Mouse (Mus musculus) liver, embryonic 15.5 days (tissue): Measurements from ENCODE around the gene Itpkb. TPM values are rescaled to one million over a fixed set of nuclear protein-coding genes. Genes with fewer than 3 reads are reported as not detected.
"Not testable (repeated sequence)": the region's sequence is repeated elsewhere in the genome, so short reads cannot be mapped to it uniquely, and the experiment has no call there.

ENCODE experiments used
- ATAC-seq: fragments of 200-750 bp; cut with Nextera tagmentation; 2 replicates; pipeline ENCODE4 v1.8.0; 2017; ENCODE audit warnings: moderate number of reproducible peaks, mild to moderate bottlenecking, moderate library complexity; ENCODE audit not compliant: insufficient read depth
- H3K27ac ChIP-seq: fragments of 300-500 bp; sonication (generic); replicated peaks from 2 replicates; pipeline ENCODE4 v1.5.1; 2015; ENCODE audit warnings: mild to moderate bottlenecking, inconsistent platforms
- H3K27me3 ChIP-seq: fragments of 300-500 bp; sonication (generic); 2 replicates; pipeline ENCODE4 v1.6.1; 2015; ENCODE audit warnings: mild to moderate bottlenecking, inconsistent platforms
- H3K36me3 ChIP-seq: fragments of 300-500 bp; sonication (generic); replicated peaks from 2 replicates; pipeline ENCODE4 v1.6.1; 2015; ENCODE audit warnings: moderate library complexity, mild to moderate bottlenecking, inconsistent platforms
- H3K4me1 ChIP-seq: fragments of 300-500 bp; sonication (generic); replicated peaks from 2 replicates; pipeline ENCODE4 v1.6.1; 2015; ENCODE audit warnings: inconsistent platforms
- H3K4me2 ChIP-seq: fragments of 300-500 bp; sonication (generic); 2 replicates; pipeline ENCODE4 v1.6.1; 2015; ENCODE audit warnings: moderate library complexity, mild to moderate bottlenecking, inconsistent platforms
- H3K4me3 ChIP-seq: fragments of 300-500 bp; sonication (generic); replicated peaks from 2 replicates; pipeline ENCODE4 v1.5.1; 2015; ENCODE audit warnings: mild to moderate bottlenecking, inconsistent platforms
- H3K9ac ChIP-seq: fragments of 300-500 bp; sonication (generic); 2 replicates; pipeline ENCODE4 v1.6.1; 2015; ENCODE audit warnings: moderate library complexity, mild to moderate bottlenecking, inconsistent platforms
- H3K9me3 ChIP-seq: fragments of 300-500 bp; sonication (generic); replicated peaks from 2 replicates; pipeline ENCODE4 v1.6.1; 2016; ENCODE audit warnings: inconsistent platforms
- WGBS: fragments of 180-500 bp; shearing (Covaris S2); methylation state at CpG from one replicate; pipeline ENCODE4 v1.1.7; 2015; ENCODE audit warnings: mixed read lengths; ENCODE audit not compliant: insufficient replicate concordance; 5-methylcytosine and 5-hydroxymethylcytosine counted together
- polyA plus RNA-seq: library from polyadenylated mRNA; unstranded; fragments of >200 nt; fragmentation: Nextera tagmentation; extraction: Ambion mirVana; gene quantifications from 2 replicates; pipeline ENCODE4 v1.2.1, GENCODE M21; 2015

The Itpkb gene
- polyA plus RNA-seq, 1 experiment from 2014 or later: 1.3 TPM

DNA sequence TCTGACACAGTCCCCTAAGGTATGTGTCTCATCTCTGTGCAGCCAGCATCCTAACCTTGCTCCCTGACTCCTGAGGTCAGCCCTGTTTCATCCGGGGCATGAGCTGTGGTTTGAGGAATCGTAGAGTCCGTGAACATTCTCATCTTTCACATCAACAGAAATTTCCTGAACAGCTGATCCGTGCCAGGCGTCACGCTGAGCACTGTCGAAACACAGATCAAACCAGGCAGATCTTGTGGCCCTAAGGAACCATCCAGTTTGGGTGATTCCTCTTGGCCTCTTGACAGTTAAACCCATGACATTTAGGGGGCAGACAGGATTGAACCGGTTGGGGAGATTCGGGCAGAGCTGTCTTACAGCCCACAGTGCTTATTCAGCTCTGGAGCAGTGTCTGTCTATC lies 38.4 kb downstream of the Itpkb start:
- no peaks in the 10 kb centered on the region for H3K9me3 ChIP-seq
- ATAC-seq: no peak

DNA sequence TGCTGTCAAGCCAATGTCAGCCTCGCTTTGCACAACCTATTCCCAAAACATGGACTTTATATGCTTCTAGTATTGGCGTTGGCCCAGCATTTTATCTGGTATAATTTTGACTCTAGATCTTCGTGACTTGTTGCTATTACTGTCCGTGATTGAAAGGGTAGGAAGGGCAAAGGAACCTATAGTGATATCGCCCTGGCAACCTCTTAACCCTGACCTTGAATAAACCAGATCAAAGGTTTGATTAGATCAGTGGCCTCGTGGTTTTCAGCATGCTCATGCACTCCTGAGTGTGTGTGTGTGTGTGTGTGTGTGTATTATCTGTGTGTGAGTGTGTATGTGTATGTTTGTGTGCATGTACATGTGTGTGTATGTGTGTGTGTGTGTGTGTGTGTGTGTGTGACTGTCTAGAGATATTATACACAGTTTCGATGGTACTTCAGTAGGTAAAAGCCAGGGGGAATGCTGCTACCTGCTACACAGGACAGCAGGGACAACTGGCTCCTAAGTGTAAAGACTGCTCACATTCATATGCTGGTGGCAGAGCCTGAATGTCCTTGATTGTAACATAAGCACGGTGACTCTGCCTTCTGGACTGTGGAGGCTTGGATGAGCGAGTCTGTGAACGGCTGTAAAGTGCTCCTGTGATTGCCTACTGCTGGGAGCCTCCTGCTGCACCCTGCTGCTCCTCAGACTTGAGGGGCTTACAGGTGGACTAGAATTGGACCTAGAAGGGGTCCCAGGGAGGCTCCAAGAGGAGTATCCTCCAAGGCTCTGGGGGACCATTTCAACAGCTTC lies 40.8 kb downstream of the Itpkb start:
- 53% methylated on average over 10 of the region's 10 CpGs for WGBS
- H3K4me3 ChIP-seq: no peak overlapping the region
- H3K9ac ChIP-seq: no peak overlapping the region
- no peak overlapping the region for H3K4me2 ChIP-seq
- H3K27ac ChIP-seq: no peak overlapping the region
- ATAC-seq: no peak
- no peaks in the 10 kb centered on the region for H3K36me3 ChIP-seq
- peaks cover 16% of the 10 kb centered on the region for H3K4me1 ChIP-seq
- no peaks in the 10 kb centered on the region for H3K9me3 ChIP-seq
- H3K27me3 ChIP-seq: 0 out of 2 replicates have a peak, but pooled peaks cover 5% of the 10 kb centered on the region

More for the DNA sequence above, 38.4 kb downstream of the Itpkb start:
- Histone ChIP-seq H3K4me1 (peaks cover 40% of the 10 kb centered on the region), H3K27ac (no peak overlapping the region), H3K9ac (no peak overlapping the region), H3K4me3 (no peak overlapping the region), H3K27me3 (0 out of 2 replicates have a peak, but pooled peaks cover 5% of the 10 kb centered on the region), H3K36me3 (no peaks in the 10 kb centered on the region), H3K4me2 (no peak overlapping the region)
- 56% methylated on average over 9 of the region's 9 CpGs for WGBS

DNA sequence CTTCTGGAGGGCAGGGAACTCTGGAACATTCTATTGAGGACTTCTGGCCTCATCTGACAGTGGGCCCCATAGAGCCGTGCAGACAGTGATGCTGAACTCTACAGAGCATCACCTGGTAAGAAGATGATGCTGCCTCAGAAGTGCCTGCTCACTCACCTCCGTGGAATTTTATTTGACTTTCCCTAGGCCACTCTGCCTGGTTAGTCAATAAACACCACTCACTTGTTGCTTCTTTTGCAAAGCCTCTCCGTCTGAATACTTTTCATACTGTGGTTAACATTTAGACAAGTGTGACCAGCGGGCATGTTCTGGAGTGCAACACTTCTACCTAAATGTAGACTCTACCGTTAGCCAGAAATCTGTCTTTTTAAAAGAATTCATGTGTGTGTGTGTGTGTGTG lies 42.0 kb downstream of the Itpkb start:
- not testable (repeated sequence) for H3K27ac ChIP-seq, H3K36me3 ChIP-seq, H3K27me3 ChIP-seq, ATAC-seq, H3K4me3 ChIP-seq, H3K9me3 ChIP-seq, H3K9ac ChIP-seq, H3K4me1 ChIP-seq, H3K4me2 ChIP-seq
- 66% methylated on average over 5 of the region's 5 CpGs for WGBS

DNA sequence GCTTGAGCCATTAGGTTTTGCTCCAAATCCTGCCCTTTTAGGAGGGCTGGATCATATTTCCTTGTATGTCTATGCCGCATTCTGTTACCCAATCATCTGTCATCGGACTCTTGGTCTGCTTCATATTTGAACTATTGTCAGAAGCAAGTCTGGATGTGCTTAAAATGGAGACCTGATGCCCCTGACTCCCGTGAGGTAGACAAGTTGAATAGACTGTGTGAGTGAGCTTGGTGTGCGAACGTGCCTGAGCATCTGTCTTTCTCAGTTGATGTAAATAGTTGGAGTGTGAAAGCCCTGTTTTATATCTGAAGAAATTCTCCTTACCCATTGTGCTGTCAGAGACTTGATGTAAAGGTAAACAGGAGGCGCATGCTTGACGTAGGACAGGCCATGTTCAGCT lies 46.3 kb downstream of the Itpkb start:
- H3K4me3 ChIP-seq: no peak overlapping the region
- H3K27me3 ChIP-seq: no peaks in the 10 kb centered on the region
- ATAC-seq: no peak
- H3K9me3 ChIP-seq: no peaks in the 10 kb centered on the region
- H3K27ac ChIP-seq: no peak overlapping the region
- no peak overlapping the region for H3K4me2 ChIP-seq
- H3K4me1 ChIP-seq: peaks cover 5% of the 10 kb centered on the region
- H3K9ac ChIP-seq: no peak overlapping the region
- no peaks in the 10 kb centered on the region for H3K36me3 ChIP-seq
- 77% methylated on average over 7 of the region's 7 CpGs for WGBS

DNA sequence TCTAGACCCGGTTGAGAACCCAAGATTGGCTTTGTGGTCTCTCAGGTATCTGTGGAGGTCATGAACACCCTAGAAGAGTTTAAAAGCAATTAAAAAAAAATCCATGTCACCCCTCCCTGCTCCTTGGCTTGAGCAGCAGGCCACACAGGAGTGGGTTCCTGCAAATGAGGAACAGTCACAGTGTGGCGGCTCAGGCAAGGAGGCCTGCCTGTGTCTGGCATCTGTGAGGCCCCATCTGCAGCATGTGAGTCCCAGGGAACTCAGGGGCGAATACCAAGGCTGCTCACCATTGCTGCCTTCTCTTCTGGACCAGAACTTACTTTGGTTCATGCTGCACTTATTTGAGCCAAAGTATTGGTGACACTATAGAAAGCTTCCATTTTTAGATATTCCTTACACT lies 49.3 kb downstream of the Itpkb start:
- 52% methylated on average over 3 of the region's 3 CpGs for WGBS
- Histone ChIP-seq H3K27ac (no peak overlapping the region), H3K9me3 (no peaks in the 10 kb centered on the region), H3K36me3 (no peaks in the 10 kb centered on the region), H3K4me1 (peaks cover 9% of the 10 kb centered on the region), H3K4me3 (no peak overlapping the region), H3K4me2 (no peak overlapping the region), H3K9ac (no peak overlapping the region), H3K27me3 (no peaks in the 10 kb centered on the region)
- ATAC-seq: no peak

DNA sequence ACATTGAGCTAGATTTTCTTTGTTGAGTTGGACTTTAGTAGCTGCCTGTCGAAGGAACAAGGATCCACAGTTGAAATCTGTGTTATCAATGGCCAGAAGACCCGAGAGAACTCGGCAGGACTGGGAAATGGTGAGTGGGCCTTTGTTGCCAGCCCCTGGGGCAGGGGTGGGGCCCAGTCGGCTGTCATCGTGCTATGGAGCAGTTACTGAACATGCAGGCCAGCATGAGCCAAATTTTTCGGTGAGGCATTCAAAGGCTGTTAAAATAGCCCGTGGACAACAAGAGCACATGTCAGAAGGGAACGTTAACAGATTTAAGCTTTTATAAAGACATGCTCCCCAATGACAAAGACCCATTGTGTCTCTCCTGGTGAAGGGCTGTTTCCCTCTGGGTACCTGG lies 52.1 kb downstream of the Itpkb start:
- Histone ChIP-seq H3K4me1 (peaks cover 24% of the 10 kb centered on the region), H3K36me3 (no peaks in the 10 kb centered on the region), H3K9ac (no peak overlapping the region), H3K27ac (no peak overlapping the region), H3K27me3 (no peaks in the 10 kb centered on the region), H3K4me3 (no peak overlapping the region), H3K4me2 (no peak overlapping the region), H3K9me3 (no peaks in the 10 kb centered on the region)
- no peak for ATAC-seq
- 58% methylated on average over 8 of the region's 8 CpGs for WGBS

DNA sequence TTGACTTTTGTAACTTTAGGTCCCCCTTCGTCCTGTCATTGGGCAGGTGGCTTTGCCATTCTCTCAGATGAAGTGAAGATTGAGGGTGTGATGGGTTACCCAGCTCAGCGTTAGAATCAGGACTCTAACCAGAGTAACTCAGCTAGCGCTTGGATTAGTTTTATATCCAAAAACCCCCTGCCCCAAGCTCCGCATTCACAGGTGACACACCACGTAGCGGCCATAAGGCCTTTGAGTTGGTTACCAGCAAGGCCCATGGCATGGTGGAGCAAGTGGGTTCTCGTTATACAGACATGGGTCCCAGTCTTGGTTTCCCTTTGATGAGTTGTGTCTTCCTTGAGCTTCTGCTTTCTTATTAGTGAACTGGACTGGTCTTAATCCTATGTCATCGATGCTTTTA lies 53.6 kb downstream of the Itpkb start:
- Histone ChIP-seq H3K27me3 (no peaks in the 10 kb centered on the region), H3K9ac (no peak overlapping the region), H3K4me1 (peaks cover 38% of the 10 kb centered on the region), H3K4me2 (no peak overlapping the region), H3K27ac (no peak overlapping the region), H3K9me3 (no peaks in the 10 kb centered on the region), H3K36me3 (no peaks in the 10 kb centered on the region), H3K4me3 (no peak overlapping the region)
- WGBS: 85% methylated on average over 8 of the region's 8 CpGs
- ATAC-seq: no peak

DNA sequence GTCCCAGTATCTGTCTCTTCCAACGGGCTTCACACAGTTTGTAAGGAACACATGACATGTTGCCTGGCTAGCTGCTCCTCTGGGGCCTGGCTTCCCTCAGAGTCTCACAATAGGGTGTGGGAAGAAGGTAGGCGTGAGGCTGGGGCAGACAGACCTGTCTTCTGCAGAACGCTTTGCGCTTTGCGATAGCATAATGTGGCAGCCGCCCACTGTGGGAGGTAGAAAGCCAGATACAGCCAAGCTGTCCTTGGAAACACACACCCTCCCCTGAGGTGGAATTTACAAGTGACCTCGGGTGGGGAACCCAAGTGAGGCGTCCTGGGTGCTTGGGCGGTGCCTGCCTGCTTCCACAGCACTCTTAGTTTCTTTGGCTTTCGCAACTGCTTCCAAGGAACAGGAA lies 54.2 kb downstream of the Itpkb start:
- no peak overlapping the region for H3K4me3 ChIP-seq
- H3K27ac ChIP-seq: no peak overlapping the region
- no peak for ATAC-seq
- no peaks in the 10 kb centered on the region for H3K36me3 ChIP-seq
- WGBS: 64% methylated on average over 10 of the region's 10 CpGs
- no peaks in the 10 kb centered on the region for H3K9me3 ChIP-seq
- H3K4me2 ChIP-seq: no peak overlapping the region
- H3K4me1 ChIP-seq: peaks cover 40% of the 10 kb centered on the region
- no peaks in the 10 kb centered on the region for H3K27me3 ChIP-seq
- no peak overlapping the region for H3K9ac ChIP-seq

DNA sequence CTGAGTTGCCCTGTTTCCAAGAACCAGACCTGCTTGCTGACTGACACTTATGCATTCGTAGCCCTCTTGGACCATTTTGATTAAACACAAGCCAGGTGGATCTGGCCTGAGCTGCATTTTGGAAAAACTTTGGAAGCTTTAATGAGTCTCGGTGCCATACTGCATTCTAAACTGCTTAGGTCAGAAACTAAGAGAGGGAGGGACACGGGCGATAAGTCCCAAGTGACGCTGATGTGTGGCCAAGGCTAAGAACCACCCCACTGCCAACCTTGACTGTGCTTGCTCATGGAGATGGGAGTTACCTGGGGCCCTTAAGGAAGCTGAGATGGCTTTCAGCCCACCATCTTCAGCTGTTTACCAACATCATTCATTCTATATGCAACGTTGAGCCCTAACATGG lies 55.0 kb downstream of the Itpkb start:
- H3K4me1 ChIP-seq: peaks cover 40% of the 10 kb centered on the region
- no peaks in the 10 kb centered on the region for H3K9me3 ChIP-seq
- 72% methylated on average over 6 of the region's 6 CpGs for WGBS
- no peak overlapping the region for H3K4me2 ChIP-seq
- no peak overlapping the region for H3K4me3 ChIP-seq
- no peak overlapping the region for H3K27ac ChIP-seq
- ATAC-seq: no peak
- H3K9ac ChIP-seq: no peak overlapping the region
- H3K36me3 ChIP-seq: no peaks in the 10 kb centered on the region
- H3K27me3 ChIP-seq: no peaks in the 10 kb centered on the region

DNA sequence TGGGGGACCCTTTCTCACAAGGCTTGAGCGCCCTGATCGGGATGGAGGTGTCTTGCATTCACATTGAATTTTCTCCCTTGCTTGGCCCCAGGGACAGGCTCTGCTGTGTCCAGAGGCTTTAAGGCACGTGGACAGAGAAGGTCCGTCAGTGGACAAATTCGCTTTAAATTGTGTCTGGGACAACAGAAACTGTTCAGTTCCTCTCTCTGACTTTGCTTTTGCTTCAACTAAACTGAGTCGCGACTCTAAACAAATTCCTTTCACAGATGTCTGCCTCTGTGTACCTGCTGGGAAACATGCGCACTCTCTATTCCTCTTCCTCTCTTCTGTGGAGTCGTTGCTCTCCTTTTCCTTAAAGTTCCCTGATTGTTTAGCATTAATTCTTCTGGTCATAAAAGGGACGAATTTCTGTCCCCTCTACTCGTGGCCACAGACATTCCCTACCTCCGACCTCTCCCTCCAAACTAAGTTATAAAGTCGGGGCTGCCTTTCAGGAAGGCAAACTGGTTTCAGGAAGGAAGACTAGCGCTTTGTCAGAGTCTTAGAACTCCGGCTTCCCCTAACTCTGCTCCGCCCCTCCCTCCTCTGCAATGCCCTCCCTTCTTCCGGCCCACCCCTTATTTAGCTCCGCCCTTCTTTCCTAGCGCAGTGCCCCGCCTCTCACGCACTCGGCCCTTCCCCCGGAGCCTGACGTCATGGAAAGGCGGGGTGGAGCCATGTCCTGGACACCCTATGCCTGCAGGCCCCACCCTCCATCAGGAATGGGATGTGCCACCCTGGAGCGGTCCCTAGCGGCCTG lies 56.9 kb downstream of the Itpkb start:
- ATAC-seq: peak; percentile 98
- H3K27me3 ChIP-seq: no peaks in the 10 kb centered on the region
- H3K4me3 ChIP-seq: peak overlapping the region; percentile 61
- H3K36me3 ChIP-seq: no peaks in the 10 kb centered on the region
- H3K9me3 ChIP-seq: no peaks in the 10 kb centered on the region
- WGBS: 3% methylated on average over 27 of the region's 27 CpGs
- H3K4me2 ChIP-seq: peak overlapping the region; percentile 85
- peak overlapping the region; percentile 61 for H3K9ac ChIP-seq
- H3K4me1 ChIP-seq: peaks cover 47% of the 10 kb centered on the region
- peak overlapping the region; percentile 86 for H3K27ac ChIP-seq

DNA sequence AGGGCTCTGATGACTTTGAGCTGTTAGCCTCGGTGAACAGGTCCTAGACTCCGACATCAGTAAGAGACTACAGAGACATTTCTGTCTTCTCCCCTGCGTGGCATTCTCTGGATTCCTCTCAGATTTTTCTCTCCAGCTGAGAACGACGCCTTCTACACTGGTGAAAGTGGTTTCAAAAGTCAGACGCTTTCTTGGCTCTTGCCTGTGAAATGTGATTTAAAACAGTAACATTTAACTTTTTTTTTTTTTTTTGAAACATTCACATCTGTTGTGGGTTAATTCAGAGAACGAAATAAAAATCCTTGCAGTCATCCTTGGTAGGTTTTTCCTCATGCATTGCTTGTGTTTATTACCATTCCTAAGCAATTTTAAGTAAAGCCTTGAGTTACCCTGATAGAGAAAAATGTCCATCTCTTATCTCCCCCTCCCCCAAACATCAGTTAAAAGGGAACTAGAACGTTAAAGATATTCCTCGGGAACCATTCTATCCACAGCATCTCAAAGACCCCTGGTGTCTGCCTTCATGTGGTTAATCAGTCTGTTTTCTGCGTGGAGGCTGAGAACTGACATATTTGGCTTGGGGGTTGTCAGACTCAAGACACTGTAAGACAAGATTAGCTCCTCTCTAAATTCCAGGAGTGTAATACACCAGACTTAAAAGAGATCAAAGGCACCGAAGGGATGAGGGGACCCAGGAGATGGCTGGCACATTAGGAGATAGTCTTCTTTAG lies 57.6 kb downstream of the Itpkb start:
- H3K9me3 ChIP-seq: no peaks in the 10 kb centered on the region
- H3K4me2 ChIP-seq: peak overlapping the region; percentile 85
- peaks cover 53% of the 10 kb centered on the region for H3K4me1 ChIP-seq
- H3K4me3 ChIP-seq: peak overlapping the region; percentile 61
- H3K27ac ChIP-seq: peak overlapping the region; percentile 58; the same call in 1 of the 2 replicates
- ATAC-seq: no peak
- H3K9ac ChIP-seq: peak overlapping the region; percentile 11; the same call in 1 of the 2 replicates
- no peaks in the 10 kb centered on the region for H3K27me3 ChIP-seq
- 12% methylated on average over 11 of the region's 11 CpGs for WGBS
- no peaks in the 10 kb centered on the region for H3K36me3 ChIP-seq
